Mouse (Mus musculus): Measurements from ENCODE around the gene Calu.
"Not testable (repeated sequence)": the region's sequence is repeated elsewhere in the genome, so short reads cannot be mapped to it uniquely, and the experiment has no call there.

DNA sequence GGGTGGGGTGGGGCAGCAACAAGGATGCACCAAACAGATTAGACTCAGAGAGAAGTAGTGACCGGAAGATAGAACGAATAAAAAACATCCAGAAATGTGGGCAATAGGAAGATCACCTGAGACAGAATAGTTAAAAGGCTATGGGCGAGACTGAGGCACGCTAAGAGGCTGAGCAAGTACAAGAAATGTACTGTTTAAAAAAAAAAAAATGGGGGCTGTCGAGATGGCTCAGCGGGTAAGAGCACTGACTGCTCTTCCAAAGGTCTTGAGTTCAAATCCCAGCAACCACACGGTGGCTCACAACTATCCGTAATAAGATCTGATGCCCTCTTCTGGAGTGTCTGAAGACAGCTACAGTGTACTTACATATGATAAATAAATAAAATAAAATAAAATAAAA lies 43.4 kb downstream of the Calu start:
- TF ChIP-seq USF1 (IDR thresholded peaks at IDR 0.05; ENCODE audit: low read depth); CTCF (IDR thresholded peaks at IDR 0.05; ENCODE audit: control insufficient read depth, insufficient read depth, insufficient read length); MAX (IDR thresholded peaks at IDR 0.05); FOSL1 (IDR thresholded peaks at IDR 0.05; ENCODE audit: insufficient read depth, low read length, poor library complexity, severe bottlenecking): not testable (repeated sequence)
